Mouse (Mus musculus): ENCODE results near the gene Ndufa11. TPM values are rescaled to one million over a fixed set of nuclear protein-coding genes. Genes with fewer than 3 reads are reported as not detected.

The Ndufa11 gene
- polyA plus RNA-seq, 2 experiments = 119 to 284 TPM

DNA sequence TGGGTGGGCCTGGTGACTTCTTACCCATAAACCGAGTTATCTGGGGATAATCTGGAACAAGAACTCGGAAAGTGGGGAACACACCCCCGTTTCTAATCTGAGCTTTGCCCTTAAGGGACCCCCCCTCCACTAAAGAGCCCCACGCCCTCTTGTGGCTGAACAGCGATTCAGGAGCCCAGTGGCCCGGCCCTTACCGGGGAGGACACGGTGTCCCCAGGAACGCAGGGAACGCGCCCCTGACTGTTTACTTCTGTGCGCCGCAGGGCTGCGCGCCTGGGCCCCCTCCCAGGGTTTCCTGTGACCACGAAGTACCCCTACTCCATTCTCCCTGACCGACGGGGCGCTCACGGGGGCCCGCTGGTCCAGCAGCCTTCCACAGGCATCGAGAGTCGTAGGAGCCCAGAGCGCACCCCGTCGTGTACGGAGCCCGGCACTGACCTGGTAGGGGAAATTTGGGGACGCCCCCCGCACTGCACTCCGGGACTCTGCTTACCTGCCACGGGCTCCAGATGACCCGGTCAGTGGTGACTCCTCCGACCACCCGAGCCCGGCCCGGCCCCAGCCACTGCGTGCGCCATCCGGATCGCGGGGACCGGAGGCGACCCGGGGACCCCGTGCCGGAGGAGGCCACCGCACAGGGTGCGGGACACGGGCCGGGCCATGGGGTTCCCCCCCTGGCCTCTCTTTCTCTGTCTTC, 39.3 kb downstream of the Ndufa11 start:
- peaks cover 55% of the 10 kb centered on the region for H3K27me3 ChIP-seq (ENCODE audit: control insufficient read depth, insufficient read depth, low read length)

GRCm38 (mm10) chr17:56757416-56758123, 40.0 kb downstream of the Ndufa11 start, which contains the start of gene Nrtn:
Gene Nrtn (minus strand): TSS chr17:56757530.
- Histone ChIP-seq H3K36me3 (replicated peaks; ENCODE audit: control insufficient read depth, insufficient read depth, low read depth) (no peaks in the 10 kb centered on the region), H3K9me3 (ENCODE audit: control insufficient read depth, low read length) (no peaks in the 10 kb centered on the region), H3K4me2 (ENCODE audit: low read depth) (peak within 1 kb of the TSS; percentile 82), H3K27me3 (ENCODE audit: control insufficient read depth, insufficient read depth, low read length) (peaks cover 49% of the 10 kb centered on the region), H3K27ac (peak within 1 kb of the TSS; percentile 45), H3K4me3 (ENCODE audit: insufficient read depth in 1 of 2, low read depth in 2 of 2, low read length in 2 of 2) (peak within 1 kb of the TSS; percentile 10 to 48), H3K9ac (replicated peaks) (peak within 1 kb of the TSS; percentile 54), H3K4me1 (replicated peaks; ENCODE audit: control insufficient read depth in 2 of 2, insufficient read depth in 2 of 2, low read length in 1 of 2) (peaks cover 22 to 28% of the 10 kb centered on the region in 2 experiments)
- ATAC-seq (ENCODE audit: insufficient read depth) (peak; percentile 58), DNase-seq (ENCODE audit: low read depth in 3 of 3, low spot score in 3 of 3) (peak; percentile 70 to 75 (median 71))
- TF ChIP-seq EP300 (IDR thresholded peaks at IDR 0.05; ENCODE audit: low read depth) (no peak), CTCF (IDR thresholded peaks at IDR 0.05; ENCODE audit: low read depth) (no peak)
- under 1% methylated on average over 48 of the region's 48 CpGs for WGBS (ENCODE audit: insufficient replicate concordance)

More for the DNA sequence above, 39.3 kb downstream of the Ndufa11 start:
- Histone ChIP-seq H3K9ac (replicated peaks) (peak overlapping the region; percentile 54), H3K4me3 (ENCODE audit: insufficient read depth in 1 of 2, low read depth in 2 of 2, low read length in 2 of 2) (peak overlapping the region; percentile 10 to 48; a peak in 3 of 4 replicates), H3K27ac (no peak overlapping the region), H3K36me3 (replicated peaks; ENCODE audit: control insufficient read depth, insufficient read depth, low read depth) (no peaks in the 10 kb centered on the region), H3K4me1 (replicated peaks; ENCODE audit: control insufficient read depth in 2 of 2, insufficient read depth in 2 of 2, low read length in 1 of 2) (peaks cover 19 to 23% of the 10 kb centered on the region in 2 experiments), H3K4me2 (ENCODE audit: low read depth) (peak overlapping the region; percentile 82), H3K9me3 (ENCODE audit: control insufficient read depth, low read length) (no peaks in the 10 kb centered on the region)
- TF ChIP-seq CTCF (IDR thresholded peaks at IDR 0.05; ENCODE audit: low read depth) (peak; percentile 70), EP300 (IDR thresholded peaks at IDR 0.05; ENCODE audit: low read depth) (no peak)
- no peak for DNase-seq (ENCODE audit: low read depth in 3 of 3, low spot score in 3 of 3)
- ATAC-seq (ENCODE audit: insufficient read depth) = 0 out of 2 replicates have a peak, but pooled peaks have one; percentile 1
- WGBS (ENCODE audit: insufficient replicate concordance) = under 1% methylated on average over 51 of the region's 51 CpGs

DNA sequence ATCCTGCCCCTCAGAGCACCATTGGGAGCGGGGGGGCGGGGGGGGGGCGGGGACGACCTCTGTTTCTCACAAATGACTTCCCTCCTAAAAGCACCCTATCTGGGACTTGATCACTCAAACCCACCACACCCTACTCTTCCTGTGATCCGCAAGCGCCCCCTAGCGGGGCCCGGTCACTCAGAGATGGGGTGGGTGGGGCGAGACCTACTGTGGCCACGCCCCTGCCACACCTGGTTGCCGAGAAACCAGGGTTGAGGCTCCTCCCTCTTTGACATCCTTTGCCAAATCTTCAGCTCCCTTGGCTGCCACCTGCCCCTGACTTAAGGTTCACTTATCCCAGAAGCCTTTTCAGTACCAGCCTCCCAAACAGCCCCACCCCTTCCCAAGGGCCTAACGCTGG, 40.6 kb downstream of the Ndufa11 start:
- no peaks in the 10 kb centered on the region for H3K9me3 ChIP-seq (ENCODE audit: control insufficient read depth, low read length)
- DNase-seq (ENCODE audit: low read depth in 3 of 3, low spot score in 3 of 3) (peak; percentile 50 to 78 (median 52)), ATAC-seq (ENCODE audit: insufficient read depth) (peak; percentile 15; the same call in 1 of the 2 replicates)
- 7% methylated on average over 12 of the region's 12 CpGs for WGBS (ENCODE audit: insufficient replicate concordance)
- H3K36me3 ChIP-seq (replicated peaks; ENCODE audit: control insufficient read depth, insufficient read depth, low read depth) = no peaks in the 10 kb centered on the region
- H3K4me2 ChIP-seq (ENCODE audit: low read depth) = peak overlapping the region; percentile 82
- H3K4me1 ChIP-seq (replicated peaks; ENCODE audit: control insufficient read depth in 2 of 2, insufficient read depth in 2 of 2, low read length in 1 of 2) = peaks cover 28 to 34% of the 10 kb centered on the region in 2 experiments
- no peak overlapping the region for H3K9ac ChIP-seq (replicated peaks)
- H3K27ac ChIP-seq = peak overlapping the region; percentile 45
- peaks cover 44% of the 10 kb centered on the region for H3K27me3 ChIP-seq (ENCODE audit: control insufficient read depth, insufficient read depth, low read length)
- TF ChIP-seq CTCF (IDR thresholded peaks at IDR 0.05; ENCODE audit: low read depth) = peak; percentile 79
- no peak for TF ChIP-seq EP300 (IDR thresholded peaks at IDR 0.05; ENCODE audit: low read depth)
- peak overlapping the region in 1 of 2 experiments; percentile 48; a peak in 1 of 4 replicates for H3K4me3 ChIP-seq (ENCODE audit: insufficient read depth in 1 of 2, low read depth in 2 of 2, low read length in 2 of 2)

GRCm38 (mm10) chr17:56759261-56759660, 41.7 kb downstream of the Ndufa11 start:
- no peak for ATAC-seq (ENCODE audit: insufficient read depth)
- TF ChIP-seq EP300 (IDR thresholded peaks at IDR 0.05; ENCODE audit: low read depth) = no peak
- TF ChIP-seq CTCF (IDR thresholded peaks at IDR 0.05; ENCODE audit: low read depth) = no peak
- DNase-seq (ENCODE audit: low read depth in 3 of 3, low spot score in 3 of 3) = no peak
- Histone ChIP-seq H3K27ac (no peak overlapping the region), H3K9me3 (ENCODE audit: control insufficient read depth, low read length) (no peaks in the 10 kb centered on the region), H3K4me2 (ENCODE audit: low read depth) (no peak overlapping the region), H3K36me3 (replicated peaks; ENCODE audit: control insufficient read depth, insufficient read depth, low read depth) (no peaks in the 10 kb centered on the region), H3K27me3 (ENCODE audit: control insufficient read depth, insufficient read depth, low read length) (peaks cover 32% of the 10 kb centered on the region), H3K4me1 (replicated peaks; ENCODE audit: control insufficient read depth in 2 of 2, insufficient read depth in 2 of 2, low read length in 1 of 2) (peaks cover 37 to 44% of the 10 kb centered on the region in 2 experiments), H3K9ac (replicated peaks) (no peak overlapping the region), H3K4me3 (ENCODE audit: insufficient read depth in 1 of 2, low read depth in 2 of 2, low read length in 2 of 2) (no peak overlapping the region)
- 63% methylated on average over 7 of the region's 7 CpGs for WGBS (ENCODE audit: insufficient replicate concordance)

DNA sequence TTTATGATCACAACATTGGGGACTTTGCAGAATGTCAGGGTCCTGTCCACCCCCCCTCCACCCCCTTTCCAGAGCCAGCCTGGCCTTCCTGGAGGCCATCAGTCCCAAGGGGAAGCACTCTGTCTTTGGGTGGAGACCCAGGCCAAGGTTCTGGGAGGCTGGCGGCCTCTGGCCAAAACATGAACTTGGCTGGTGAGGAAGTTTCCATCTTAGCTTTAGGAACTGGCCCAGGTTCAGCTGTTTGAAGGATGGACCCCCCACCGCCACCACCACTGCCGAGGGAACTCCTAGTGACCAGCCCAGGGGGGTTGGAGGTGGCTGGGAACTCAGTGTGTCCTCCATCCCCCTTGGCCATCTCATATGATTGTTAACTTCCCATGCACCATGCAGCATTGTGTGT, 43.5 kb downstream of the Ndufa11 start:
- Histone ChIP-seq H3K9ac (replicated peaks) (no peak overlapping the region), H3K4me3 (ENCODE audit: insufficient read depth in 1 of 2, low read depth in 2 of 2, low read length in 2 of 2) (no peak overlapping the region; a peak in 1 of 4 replicates), H3K4me1 (replicated peaks; ENCODE audit: control insufficient read depth in 2 of 2, insufficient read depth in 2 of 2, low read length in 1 of 2) (peaks cover 43 to 50% of the 10 kb centered on the region in 2 experiments), H3K27me3 (ENCODE audit: control insufficient read depth, insufficient read depth, low read length) (peaks cover 14% of the 10 kb centered on the region), H3K36me3 (replicated peaks; ENCODE audit: control insufficient read depth, insufficient read depth, low read depth) (no peaks in the 10 kb centered on the region), H3K4me2 (ENCODE audit: low read depth) (peak overlapping the region; percentile 87; the same call in 1 of the 2 replicates), H3K9me3 (ENCODE audit: control insufficient read depth, low read length) (no peaks in the 10 kb centered on the region), H3K27ac (no peak overlapping the region)
- ATAC-seq (ENCODE audit: insufficient read depth) = no peak
- TF ChIP-seq CTCF (IDR thresholded peaks at IDR 0.05; ENCODE audit: low read depth) (no peak), EP300 (IDR thresholded peaks at IDR 0.05; ENCODE audit: low read depth) (no peak)
- DNase-seq (ENCODE audit: low read depth in 3 of 3, low spot score in 3 of 3) = no peak
- 59% methylated on average over 3 of the region's 3 CpGs for WGBS (ENCODE audit: insufficient replicate concordance)

All from liver, embryonic 14.5 days (tissue).